Mouse (Mus musculus) small intestine, adult 2 months (tissue): ENCODE results near the gene Ric8b. TPM values are rescaled to one million over a fixed set of nuclear protein-coding genes. Genes with fewer than 3 reads are reported as not detected.

ENCODE experiments used
- H3K27ac ChIP-seq: fragments of 200-500 bp; 2 replicates; pipeline ENCODE4 v1.5.1; 2012; ENCODE audit warnings: low read depth, low read length, control low read depth, inconsistent platforms; ENCODE audit not compliant: insufficient read depth
- H3K27me3 ChIP-seq: fragments of 200-500 bp; 2 replicates; pipeline ENCODE4 v1.6.1; 2012; ENCODE audit warnings: mild to moderate bottlenecking, moderate library complexity, low read length, inconsistent platforms; ENCODE audit not compliant: control insufficient read depth, insufficient read depth
- H3K36me3 ChIP-seq: fragments of 200-500 bp; 2 replicates; pipeline ENCODE4 v1.6.1; 2012; ENCODE audit warnings: mild to moderate bottlenecking, low read length, control low read depth, inconsistent platforms; ENCODE audit not compliant: control insufficient read depth, insufficient read depth
- H3K4me1 ChIP-seq: fragments of 200-500 bp; 2 replicates; pipeline ENCODE4 v1.6.1; 2012; ENCODE audit warnings: low read length, inconsistent platforms, mixed read lengths; ENCODE audit not compliant: control insufficient read depth, insufficient read depth, insufficient read length
- H3K4me3 ChIP-seq: fragments of 200-500 bp; 2 replicates; pipeline ENCODE4 v1.5.1; 2012; ENCODE audit warnings: low read depth, mild to moderate bottlenecking, control low read depth, inconsistent platforms, low read length, moderate library complexity
- CTCF ChIP-seq: fragments of 200-500 bp; IDR thresholded peaks from 2 replicates; pipeline ENCODE4 v1.5.1; 2012; ENCODE audit warnings: low read depth, mild to moderate bottlenecking, control low read depth, inconsistent platforms, low read length, moderate library complexity, mixed read lengths; ENCODE audit not compliant: insufficient replicate concordance, insufficient read length; ENCODE audit errors: extremely low read depth
- POLR2A ChIP-seq: fragments of 200-500 bp; IDR thresholded peaks from 2 replicates; pipeline ENCODE4 v1.6.1; 2012; ENCODE audit warnings: low read depth, mild to moderate bottlenecking, control low read depth, inconsistent platforms, low read length, moderate library complexity
- WGBS: fragments of 180-500 bp; shearing (Covaris S2); methylation state at CpG from one replicate; pipeline ENCODE4 v1.1.7; 2018; 5-methylcytosine and 5-hydroxymethylcytosine counted together
- polyA plus RNA-seq: library from polyadenylated mRNA; depleted of rRNA; stranded (reverse); fragments of >200 nt; gene quantifications from 2 replicates; pipeline ENCODE4 v1.2.3, GENCODE M21; 2012

Ric8b gene
- polyA plus RNA-seq, 1 experiment, result 4.2 TPM

DNA sequence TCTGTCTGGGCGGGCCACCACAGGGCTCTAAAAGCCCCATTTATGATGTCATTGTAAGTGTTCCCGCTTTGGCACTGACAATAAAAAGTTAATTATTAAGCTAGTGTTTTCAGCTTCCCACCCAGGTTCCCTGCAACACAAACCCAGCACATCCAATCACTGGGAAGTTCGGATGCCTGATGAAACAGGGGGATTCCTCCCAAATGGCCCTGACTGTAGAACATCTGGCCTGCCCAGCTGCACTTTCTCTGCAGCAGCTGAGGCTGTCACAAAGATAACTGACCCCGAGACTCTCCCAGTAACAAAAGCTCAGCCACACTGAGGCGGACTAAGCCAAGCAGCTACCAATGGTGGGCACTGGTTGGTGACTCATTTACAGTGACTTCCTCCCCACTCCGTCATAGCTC, 31.2 kb upstream of the Ric8b start:
- peak overlapping the region; percentile 44 for H3K4me3 ChIP-seq
- no peaks in the 10 kb centered on the region for H3K36me3 ChIP-seq
- WGBS, result 8% methylated on average over 6 of the region's 6 CpGs
- TF ChIP-seq CTCF, result no peak
- no peak for TF ChIP-seq POLR2A
- no peaks in the 10 kb centered on the region for H3K27me3 ChIP-seq
- no peaks in the 10 kb centered on the region; the same call in 1 of the 2 replicates for H3K4me1 ChIP-seq
- H3K27ac ChIP-seq, result no peak overlapping the region

GRCm38 (mm10) chr10:84886785-84887184, 30.6 kb upstream of the Ric8b start:
- no peak for TF ChIP-seq CTCF
- 39% methylated on average over 8 of the region's 8 CpGs for whole genome bisulfite sequencing
- Histone ChIP-seq H3K4me3 (no peak overlapping the region), H3K27me3 (no peaks in the 10 kb centered on the region), H3K4me1 (no peaks in the 10 kb centered on the region; the same call in 1 of the 2 replicates), H3K36me3 (no peaks in the 10 kb centered on the region), H3K27ac (no peak overlapping the region)

DNA sequence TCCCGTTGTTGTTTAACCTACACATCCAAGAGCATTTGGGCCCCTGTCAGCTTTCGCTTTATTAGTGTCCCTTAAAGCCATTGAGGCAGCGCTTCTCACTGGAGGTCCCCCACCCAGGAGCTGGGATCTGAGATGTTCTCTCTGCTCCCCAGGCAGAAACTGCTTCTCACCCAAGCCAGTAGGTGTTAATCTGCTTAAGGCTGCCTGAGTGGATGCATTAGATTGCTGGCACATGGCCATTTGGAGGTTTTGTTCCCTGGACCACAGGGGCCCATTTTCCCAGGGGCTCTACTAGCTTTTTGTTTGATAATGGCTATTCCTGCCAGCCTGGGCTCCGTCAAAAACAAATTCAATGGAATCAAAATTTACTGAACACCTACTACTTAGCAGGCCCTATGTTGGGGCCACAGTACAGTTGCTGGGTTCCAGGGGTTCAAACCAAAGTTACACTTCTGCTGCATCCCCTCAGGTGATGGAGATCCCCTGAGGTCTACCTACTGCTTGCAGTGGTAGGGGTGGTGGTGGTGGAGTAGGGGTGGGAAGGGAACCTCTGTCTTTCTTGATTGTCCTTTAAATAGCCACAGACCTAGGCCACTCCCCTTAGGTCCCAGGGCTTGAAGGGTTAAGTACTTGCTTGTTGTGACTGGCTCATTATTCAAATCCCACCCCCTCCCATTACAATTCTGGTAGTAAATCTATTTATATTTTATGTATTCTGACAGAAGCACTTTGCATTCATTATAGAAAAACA, 28.1 kb upstream of the Ric8b start:
- WGBS, result 83% methylated on average over 4 of the region's 4 CpGs

DNA sequence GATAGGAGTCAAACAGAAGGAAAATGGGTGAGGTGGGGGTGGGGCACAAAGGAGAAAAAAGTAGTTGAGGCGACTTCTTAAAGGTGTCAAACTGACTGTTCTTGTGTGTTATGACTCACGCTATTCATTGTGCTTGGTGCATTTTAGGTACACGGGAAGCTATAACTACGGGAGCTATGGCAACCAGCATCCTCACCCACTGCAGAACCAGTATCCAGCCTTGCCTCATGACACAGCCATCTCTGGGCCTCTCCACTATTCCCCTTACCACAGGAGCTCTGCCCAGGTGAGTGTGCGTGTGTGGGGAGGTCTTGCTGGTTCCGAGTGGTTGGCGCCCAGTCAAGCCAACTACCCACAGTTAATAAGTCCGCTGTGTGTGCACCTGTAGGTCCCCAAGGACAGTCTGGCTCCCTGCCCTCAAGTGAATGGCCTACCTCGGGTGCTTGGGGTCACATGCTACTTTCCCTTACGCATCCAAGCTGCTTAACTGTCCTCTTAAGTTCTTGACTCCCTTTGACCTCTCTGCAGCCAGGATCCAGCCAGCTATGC, 21.5 kb upstream of the Ric8b start:
- no peaks in the 10 kb centered on the region for H3K36me3 ChIP-seq
- H3K4me1 ChIP-seq, result peaks cover 7% of the 10 kb centered on the region
- WGBS, result 88% methylated on average over 10 of the region's 10 CpGs
- no peak overlapping the region for H3K4me3 ChIP-seq
- H3K27me3 ChIP-seq, result no peaks in the 10 kb centered on the region
- TF ChIP-seq CTCF, result no peak
- H3K27ac ChIP-seq, result no peak overlapping the region

More for the DNA sequence above, 28.1 kb upstream of the Ric8b start:
- H3K4me1 ChIP-seq, result no peaks in the 10 kb centered on the region; the same call in 1 of the 2 replicates
- no peak overlapping the region for H3K27ac ChIP-seq
- H3K4me3 ChIP-seq, result no peak overlapping the region
- no peak for TF ChIP-seq CTCF
- no peak for TF ChIP-seq POLR2A
- no peaks in the 10 kb centered on the region for H3K36me3 ChIP-seq
- H3K27me3 ChIP-seq, result no peaks in the 10 kb centered on the region

DNA sequence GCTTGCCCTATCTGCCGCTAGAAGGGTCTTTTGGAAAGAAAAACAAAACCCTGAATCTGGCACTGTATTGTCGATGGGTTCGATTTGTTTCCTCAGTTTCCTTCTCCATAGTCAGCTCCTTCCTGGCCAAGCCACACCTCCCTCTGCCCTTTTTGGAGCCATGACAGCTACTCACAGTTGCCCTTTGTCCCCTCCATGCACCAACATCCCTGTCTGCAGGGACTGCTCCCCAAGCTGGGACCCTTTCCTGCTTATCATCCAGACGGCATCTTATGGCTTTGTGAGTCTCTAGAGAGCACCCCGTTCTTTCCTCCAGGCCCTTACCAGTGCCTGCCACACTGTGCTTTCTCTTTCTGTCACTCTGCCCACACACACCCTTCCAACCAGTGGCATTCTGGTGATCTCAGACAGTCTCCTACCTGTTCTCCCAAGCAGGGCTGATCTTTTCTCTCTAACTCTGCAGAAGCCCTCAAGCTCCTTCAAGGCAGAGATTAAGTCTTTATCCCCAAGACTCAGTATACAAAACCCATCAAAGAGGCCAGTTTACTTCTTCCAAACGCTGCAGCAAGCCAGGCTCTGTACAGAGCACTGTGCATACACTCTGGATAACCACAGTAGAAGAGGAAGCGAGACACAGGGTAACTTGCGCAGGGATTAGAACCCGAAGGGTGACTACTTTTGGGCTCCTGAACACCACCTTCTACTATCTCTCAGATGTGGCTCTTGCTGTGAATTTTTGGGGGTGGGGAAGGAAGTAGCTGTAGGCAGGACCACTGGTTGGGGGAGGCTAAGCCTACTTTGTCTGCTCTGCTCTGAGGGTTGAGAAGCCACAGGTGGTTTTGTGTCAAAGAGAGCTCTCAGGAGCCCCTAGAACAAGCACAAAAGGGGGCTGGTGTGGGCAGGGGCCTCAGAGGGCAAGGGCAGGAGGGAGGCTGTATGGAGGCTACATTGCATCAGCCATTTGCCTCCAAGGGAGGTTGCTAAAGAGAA, 20.2 kb upstream of the Ric8b start:
- Histone ChIP-seq H3K27me3 (no peaks in the 10 kb centered on the region), H3K4me1 (peaks cover 7% of the 10 kb centered on the region), H3K4me3 (no peak overlapping the region), H3K27ac (no peak overlapping the region), H3K36me3 (no peaks in the 10 kb centered on the region)
- TF ChIP-seq POLR2A (no peak), CTCF (no peak)
- WGBS, result 43% methylated on average over 9 of the region's 9 CpGs

DNA sequence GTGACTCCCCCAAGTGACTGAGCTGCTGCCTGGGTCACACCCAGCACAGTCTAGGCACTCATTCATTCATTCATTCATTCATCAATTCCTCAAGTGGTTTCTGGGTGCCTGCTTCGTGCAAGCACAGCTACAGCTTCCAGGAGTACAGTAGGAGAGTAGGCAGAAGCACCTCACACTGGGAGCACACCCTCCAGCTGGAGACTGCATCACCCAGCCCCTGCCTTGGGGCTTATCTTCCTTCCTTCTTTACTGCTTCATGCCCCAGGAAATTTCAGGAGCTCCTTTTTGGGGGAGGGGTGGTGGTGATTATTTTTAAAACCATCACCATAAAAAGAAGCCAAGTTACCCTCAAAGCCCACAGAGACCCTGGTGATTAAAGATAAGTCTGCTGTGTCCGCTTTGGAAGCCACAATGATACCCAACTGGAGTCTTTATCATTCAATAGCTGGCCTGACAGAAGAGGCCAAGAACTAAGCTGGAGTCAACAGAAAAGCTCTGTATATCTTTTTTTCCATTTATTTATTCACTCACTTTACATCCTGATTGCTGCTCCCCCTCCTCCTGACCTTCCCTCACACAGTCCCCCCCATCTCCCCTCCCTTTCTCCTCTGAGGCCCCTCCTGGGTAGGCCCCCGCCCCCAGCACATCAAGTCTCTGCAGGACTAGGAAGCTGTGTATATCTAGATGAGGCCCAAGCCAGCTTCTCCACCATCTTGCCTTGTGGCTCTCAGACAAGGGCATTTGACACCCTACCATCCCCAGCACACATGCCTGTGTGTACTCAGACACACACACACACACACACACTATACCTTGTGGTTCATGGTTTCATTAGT, 19.1 kb upstream of the Ric8b start:
- TF ChIP-seq CTCF (no peak), POLR2A (no peak)
- Histone ChIP-seq H3K27ac (no peak overlapping the region), H3K36me3 (no peaks in the 10 kb centered on the region), H3K4me3 (no peak overlapping the region), H3K4me1 (peaks cover 7% of the 10 kb centered on the region), H3K27me3 (no peaks in the 10 kb centered on the region)
- 91% methylated on average over 3 of the region's 3 CpGs for WGBS
